Mouse (Mus musculus) liver, adult 2 months (tissue): Measurements from ENCODE around the gene Ddx31.

Experiments
- CTCF ChIP-seq: fragments of 200-500 bp; IDR thresholded peaks from 2 replicates; pipeline ENCODE4 v1.5.1; 2011; ENCODE audit warnings: low read depth, low read length, control low read depth
- POLR2A ChIP-seq: fragments of 200-500 bp; IDR thresholded peaks from 2 replicates; pipeline ENCODE4 v1.6.1; 2011; ENCODE audit warnings: low read length, control low read depth; ENCODE audit not compliant: insufficient read depth; ENCODE audit errors: extremely low read depth

- TF ChIP-seq POLR2A (no peak), CTCF (no peak)
Observed at GRCm38 (mm10) chr2:28803406-28803805, 36.8 kb upstream of the Ddx31 start.
